ENCODE assay signal across 9 mouse cellular contexts in the genomic region with DNA sequence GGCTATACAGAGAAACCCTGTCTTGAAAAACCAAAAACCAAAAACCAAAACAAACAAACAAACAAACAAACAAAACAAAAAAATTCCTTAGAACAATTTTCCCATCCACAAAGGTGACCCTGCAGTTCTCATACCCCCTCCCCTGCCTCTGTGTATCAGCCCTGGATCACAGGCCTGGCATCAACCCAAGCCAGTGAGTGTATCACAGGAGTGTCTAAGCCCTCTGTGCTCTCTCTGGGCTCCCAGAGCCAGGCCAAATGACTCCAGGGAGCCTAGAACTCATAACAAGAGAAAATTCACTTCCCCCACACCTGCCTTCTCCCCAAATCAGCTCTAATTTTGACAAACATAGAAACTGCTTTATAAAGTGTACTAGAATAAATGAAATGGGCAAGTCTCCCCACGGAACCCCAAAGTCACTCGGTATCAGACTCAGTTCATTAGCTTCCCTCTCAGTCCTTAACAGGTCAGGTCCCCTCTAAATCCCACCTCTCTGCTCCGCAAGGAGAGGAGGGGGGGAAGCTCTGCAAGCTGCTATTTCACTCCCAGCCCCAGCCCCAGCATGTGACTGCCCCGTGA.
A peak's percentile ranks its signal among the peaks of the same experiment; 100 is the strongest.
DNase-seq lines count a peak whose midpoint lies in the region; ATAC-seq and TF ChIP-seq lines count a peak whose summit lies in the region.
"Had no signal": no experiment of that assay in that cellular context is flagged by ENCODE, and none has a peak within 500 bp of the region (broad histone marks: within the 10 kb centered on the region; RNA-seq: fewer than 3 reads in every experiment).

No protein-coding gene starts in this region.

- peak overlapping the region; percentile 49 for H3K27ac ChIP-seq in heart, postnatal 0 days (ENCODE audit: low read depth)
- peak overlapping the region; percentile 46 for H3K27ac ChIP-seq in neural tube, embryonic 13.5 days (replicated peaks)
- no peak overlapping the region for H3K27ac ChIP-seq in neural tube, embryonic 15.5 days (replicated peaks)
- peak overlapping the region; percentile 53; the same call in 1 of the 2 replicates for H3K27ac ChIP-seq in limb, embryonic 12.5 days
- no peak overlapping the region for H3K27ac ChIP-seq in lung, postnatal 0 days (ENCODE audit: low read length)
- H3K27ac ChIP-seq: kidney, postnatal 0 days had no signal

- no peak for TF ChIP-seq CTCF in heart, postnatal 0 days (IDR thresholded peaks at IDR 0.05; ENCODE audit: low read depth)
- TF ChIP-seq CTCF in lung, postnatal 0 days (IDR thresholded peaks at IDR 0.05): no peak

- peaks cover 28% of the 10 kb centered on the region; the same call in 1 of the 2 replicates for H3K4me1 ChIP-seq in heart, postnatal 0 days (ENCODE audit: control insufficient read depth, insufficient read depth)
- H3K4me1 ChIP-seq in neural tube, embryonic 13.5 days (replicated peaks): peaks cover 82% of the 10 kb centered on the region
- peaks cover 50% of the 10 kb centered on the region for H3K4me1 ChIP-seq in neural tube, embryonic 15.5 days
- peaks cover 61% of the 10 kb centered on the region for H3K4me1 ChIP-seq in limb, embryonic 12.5 days (replicated peaks)
- H3K4me1 ChIP-seq in lung, postnatal 0 days (ENCODE audit: insufficient read depth, low read depth, low read length): no peaks in the 10 kb centered on the region

- H3K9ac ChIP-seq in heart, postnatal 0 days (replicated peaks; ENCODE audit: low read depth, low read length): no peak overlapping the region
- H3K9ac ChIP-seq in neural tube, embryonic 13.5 days: no peak overlapping the region
- H3K9ac ChIP-seq in neural tube, embryonic 15.5 days (replicated peaks): no peak overlapping the region
- H3K9ac ChIP-seq in limb, embryonic 12.5 days (replicated peaks): 0 out of 2 replicates have a peak overlapping the region, but pooled peaks have one; percentile 18
- H3K9ac ChIP-seq in lung, postnatal 0 days (replicated peaks; ENCODE audit: low read depth): no peak overlapping the region

- no peaks in the 10 kb centered on the region for H3K9me3 ChIP-seq in heart, postnatal 0 days (replicated peaks; ENCODE audit: control insufficient read depth, low read length)
- H3K9me3 ChIP-seq in neural tube, embryonic 13.5 days: no peaks in the 10 kb centered on the region
- H3K9me3 ChIP-seq in neural tube, embryonic 15.5 days (replicated peaks): no peaks in the 10 kb centered on the region
- H3K9me3 ChIP-seq in limb, embryonic 12.5 days: no peaks in the 10 kb centered on the region
- H3K9me3 ChIP-seq in lung, postnatal 0 days (ENCODE audit: low read length): no peaks in the 10 kb centered on the region

- TF ChIP-seq EP300 in heart, postnatal 0 days (IDR thresholded peaks at IDR 0.05; ENCODE audit: low read depth): 0 out of 2 replicates have a peak, but pooled peaks have one; percentile 36
- TF ChIP-seq EP300 in lung, postnatal 0 days (IDR thresholded peaks at IDR 0.05): no peak

- no peak for ATAC-seq in heart, postnatal 0 days (ENCODE audit: insufficient read depth, low read depth)
- ATAC-seq in neural tube, embryonic 13.5 days (ENCODE audit: low read depth): no peak
- no peak for ATAC-seq in neural tube, embryonic 15.5 days (ENCODE audit: low FRiP score)
- peak; percentile 32; the same call in 1 of the 2 replicates for ATAC-seq in limb, embryonic 12.5 days (ENCODE audit: insufficient number of reproducible peaks, insufficient read depth, low FRiP score, low TSS enrichment, low read depth)
- no peak for ATAC-seq in lung, postnatal 0 days

- no peaks in the 10 kb centered on the region for H3K36me3 ChIP-seq in heart, postnatal 0 days (replicated peaks; ENCODE audit: control insufficient read depth, insufficient read depth, low read length)
- no peaks in the 10 kb centered on the region for H3K36me3 ChIP-seq in neural tube, embryonic 13.5 days
- no peaks in the 10 kb centered on the region for H3K36me3 ChIP-seq in neural tube, embryonic 15.5 days
- H3K36me3 ChIP-seq in limb, embryonic 12.5 days: no peaks in the 10 kb centered on the region
- H3K36me3 ChIP-seq in lung, postnatal 0 days (ENCODE audit: insufficient read depth, low read length): no peaks in the 10 kb centered on the region

- intact Hi-C loops in heart, postnatal 14 days (cut with DNase I): loop anchor here (10.0 kb wide), 1 partner anchor 112 kb away; no protein-coding TSS in a partner anchor

- H3K4me2 ChIP-seq in heart, postnatal 0 days (ENCODE audit: low read depth, low read length): no peak overlapping the region
- H3K4me2 ChIP-seq in neural tube, embryonic 13.5 days: no peak overlapping the region
- H3K4me2 ChIP-seq in neural tube, embryonic 15.5 days: no peak overlapping the region
- H3K4me2 ChIP-seq in limb, embryonic 12.5 days: no peak overlapping the region
- H3K4me2 ChIP-seq in lung, postnatal 0 days (replicated peaks; ENCODE audit: low read depth, low read length): no peak overlapping the region

- no peak overlapping the region for H3K4me3 ChIP-seq in heart, postnatal 0 days (ENCODE audit: low read depth, low read length)
- no peak overlapping the region for H3K4me3 ChIP-seq in neural tube, embryonic 13.5 days
- no peak overlapping the region for H3K4me3 ChIP-seq in neural tube, embryonic 15.5 days (replicated peaks)
- no peak overlapping the region for H3K4me3 ChIP-seq in limb, embryonic 12.5 days (replicated peaks)
- H3K4me3 ChIP-seq in lung, postnatal 0 days (ENCODE audit: low read depth, low read length): no peak overlapping the region

- WGBS in heart, postnatal 0 days: 21% methylated on average over 4 of the region's 4 CpGs
- 30% methylated on average over 4 of the region's 4 CpGs for WGBS in neural tube, embryonic 13.5 days
- 41% methylated on average over 4 of the region's 4 CpGs for WGBS in neural tube, embryonic 15.5 days
- 28% methylated on average over 4 of the region's 4 CpGs for WGBS in limb, embryonic 12.5 days
- WGBS in lung, postnatal 0 days: 49% methylated on average over 4 of the region's 4 CpGs

- no peaks in the 10 kb centered on the region for H3K27me3 ChIP-seq in heart, postnatal 0 days (ENCODE audit: control insufficient read depth, insufficient read depth, low read length)
- peaks cover 6% of the 10 kb centered on the region; the same call in 1 of the 2 replicates for H3K27me3 ChIP-seq in neural tube, embryonic 13.5 days
- no peaks in the 10 kb centered on the region; the same call in 1 of the 2 replicates for H3K27me3 ChIP-seq in neural tube, embryonic 15.5 days (replicated peaks)
- peaks cover 14% of the 10 kb centered on the region for H3K27me3 ChIP-seq in limb, embryonic 12.5 days
- no peaks in the 10 kb centered on the region for H3K27me3 ChIP-seq in lung, postnatal 0 days (replicated peaks; ENCODE audit: insufficient read depth, low read length)

- peak; percentile 21 for DNase-seq in adrenal gland, postnatal 25 days
- no peak for DNase-seq in adrenal gland, adult 8-10 months
- no peak for DNase-seq in heart, postnatal 0 days (ENCODE audit: low spot score)
- DNase-seq in heart, postnatal 14 days: no peak
- no peak for DNase-seq in lung, postnatal 0 days (ENCODE audit: low spot score)

Comparison
In these comparisons a context has a peak if more than half of its experiments do, and no peak if none do; other contexts are left out.
1. H3K27ac ChIP-seq: peak in heart, postnatal 0 days (single experiment), neural tube, embryonic 13.5 days (single experiment) and limb, embryonic 12.5 days (single experiment); none in neural tube, embryonic 15.5 days (single experiment) and lung, postnatal 0 days (single experiment).